Mouse (Mus musculus) liver, adult 2 months (tissue): ENCODE measurements at regions not wholly inside any gene's neighbourhood (a gene's known extent, or its start where the extent isn't known, plus 50 kb on each side); places are given as distances from the start of the nearest gene placed in this dataset.

Experiments used
- CTCF ChIP-seq: fragments of 200-500 bp; IDR thresholded peaks from 2 replicates; pipeline ENCODE4 v1.5.1; 2011; ENCODE audit warnings: low read depth, low read length, control low read depth
- POLR2A ChIP-seq: fragments of 200-500 bp; IDR thresholded peaks from 2 replicates; pipeline ENCODE4 v1.6.1; 2011; ENCODE audit warnings: low read length, control low read depth; ENCODE audit not compliant: insufficient read depth; ENCODE audit errors: extremely low read depth

- no peak for TF ChIP-seq POLR2A
- no peak for TF ChIP-seq CTCF
These were observed 200.1 kb downstream of the Zfp462 start for GRCm38 (mm10) chr4:55144995-55145394.
